22 mouse cellular contexts compared by ENCODE assay signal in genomic region chr2:145997956-145998525, GRCm38 (mm10).
DNase-seq lines count a peak whose midpoint lies in the region; ATAC-seq and TF ChIP-seq lines count a peak whose summit lies in the region.
"Had no signal": no experiment of that assay in that cellular context is flagged by ENCODE, and none has a peak within 500 bp of the region (broad histone marks: within the 10 kb centered on the region; RNA-seq: fewer than 3 reads in every experiment).

No protein-coding gene starts in this region.

- no peak for TF ChIP-seq POLR2A in liver, adult 2 months (IDR thresholded peaks at IDR 0.05; ENCODE audit: extremely low read depth, insufficient read depth, low read length)

- H3K4me3 ChIP-seq in liver, adult 2 months (ENCODE audit: insufficient read depth, low read depth, low read length) = no peak overlapping the region
- H3K4me3 ChIP-seq in liver, embryonic 12.5 days = no peak overlapping the region
- H3K4me3 ChIP-seq: forebrain, embryonic 15.5 days; heart, embryonic 13.5 days; limb, embryonic 13.5 days; liver, embryonic 15.5 days; midbrain, embryonic 10.5 days; neural tube, embryonic 13.5 days had no signal

- no peak overlapping the region for H3K27ac ChIP-seq in liver, adult 2 months (replicated peaks; ENCODE audit: insufficient read depth, low read depth, low read length)
- H3K27ac ChIP-seq in liver, embryonic 12.5 days = no peak overlapping the region
- H3K27ac ChIP-seq: forebrain, embryonic 15.5 days; heart, embryonic 13.5 days; hindbrain, embryonic 14.5 days; limb, embryonic 13.5 days; liver, embryonic 15.5 days; midbrain, embryonic 10.5 days; neural tube, embryonic 13.5 days had no signal

- H3K36me3 ChIP-seq in liver, adult 2 months (ENCODE audit: control insufficient read depth, insufficient read depth, low read length) = no peaks in the 10 kb centered on the region
- H3K36me3 ChIP-seq in liver, embryonic 12.5 days = no peaks in the 10 kb centered on the region
- H3K36me3 ChIP-seq: forebrain, embryonic 15.5 days; heart, embryonic 13.5 days; limb, embryonic 13.5 days; liver, embryonic 15.5 days; midbrain, embryonic 10.5 days; neural tube, embryonic 13.5 days had no signal

- no peaks in the 10 kb centered on the region for H3K79me2 ChIP-seq in liver, adult 2 months (ENCODE audit: control insufficient read depth, insufficient read depth, low read length)

- no peaks in the 10 kb centered on the region for H3K4me1 ChIP-seq in liver, adult 2 months (ENCODE audit: control insufficient read depth, insufficient read depth, low read length)
- no peaks in the 10 kb centered on the region for H3K4me1 ChIP-seq in liver, embryonic 12.5 days
- H3K4me1 ChIP-seq: forebrain, embryonic 15.5 days; heart, embryonic 13.5 days; limb, embryonic 13.5 days; liver, embryonic 15.5 days; midbrain, embryonic 10.5 days; neural tube, embryonic 13.5 days had no signal

- WGBS in liver, adult 2 months = 74% methylated on average over 5 of the region's 5 CpGs
- WGBS in liver, embryonic 12.5 days (ENCODE audit: insufficient replicate concordance) = 67% methylated on average over 5 of the region's 5 CpGs

- no peak overlapping the region for H3K4me2 ChIP-seq in liver, embryonic 12.5 days
- H3K4me2 ChIP-seq: forebrain, embryonic 15.5 days; heart, embryonic 13.5 days; hindbrain, embryonic 14.5 days; limb, embryonic 13.5 days; liver, embryonic 15.5 days; neural tube, embryonic 13.5 days had no signal

- no peaks in the 10 kb centered on the region for H3K9me3 ChIP-seq in liver, embryonic 12.5 days (replicated peaks)
- H3K9me3 ChIP-seq: forebrain, embryonic 15.5 days; heart, embryonic 13.5 days; limb, embryonic 13.5 days; liver, embryonic 15.5 days; midbrain, embryonic 10.5 days; neural tube, embryonic 13.5 days had no signal

- no peaks in the 10 kb centered on the region for H3K27me3 ChIP-seq in liver, adult 2 months (ENCODE audit: control insufficient read depth, insufficient read depth, low read length)
- H3K27me3 ChIP-seq in liver, embryonic 12.5 days (replicated peaks) = no peaks in the 10 kb centered on the region
- H3K27me3 ChIP-seq: forebrain, embryonic 15.5 days; heart, embryonic 13.5 days; limb, embryonic 13.5 days; liver, embryonic 15.5 days; neural tube, embryonic 13.5 days had no signal

- no peak overlapping the region for H3K9ac ChIP-seq in liver, adult 2 months (ENCODE audit: low read depth, low read length)
- H3K9ac ChIP-seq in liver, embryonic 12.5 days = no peak overlapping the region
- H3K9ac ChIP-seq: forebrain, embryonic 15.5 days; heart, embryonic 13.5 days; hindbrain, embryonic 14.5 days; limb, embryonic 13.5 days; liver, embryonic 15.5 days; neural tube, embryonic 13.5 days had no signal

- peak; percentile 16 to 65 for DNase-seq in adrenal gland, adult (ENCODE audit: inconsistent age in 2 of 2, low spot score in 1 of 2)
- no peak for DNase-seq in adrenal gland, adult 8-10 months
- DNase-seq in liver, adult 2 months (ENCODE audit: extremely low read depth, low read depth, low spot score) = peak; percentile 15
- peak; percentile 45 for DNase-seq in NIH3T3 (ENCODE audit: low read depth)
- no peak for DNase-seq in neural tube, embryonic 10.5 days (ENCODE audit: extremely low spot score, low spot score)
- DNase-seq: cerebellum, adult 11-12 months; cerebellum, postnatal 25 days; embryo, embryonic 11 days; heart, postnatal 36 days; right cerebral cortex, postnatal 14 days; thymus, adult 2 months had no signal

- TF ChIP-seq CTCF in liver, adult 2 months (IDR thresholded peaks at IDR 0.05; ENCODE audit: low read depth, low read length) = no peak

- no peak for ATAC-seq in liver, embryonic 12.5 days
- ATAC-seq in megakaryocyte, adult 5-6 weeks (ENCODE audit: poor library complexity, severe bottlenecking) = 0 out of 2 replicates have a peak, but pooled peaks have one; percentile 21
- ATAC-seq in cerebellum, adult (ENCODE audit: insufficient number of reproducible peaks, low FRiP score, low TSS enrichment) = no peak
- ATAC-seq: forebrain, embryonic 15.5 days; intestine, postnatal 0 days had no signal

Comparison
In these comparisons a context has a peak if more than half of its experiments do, and no peak if none do; other contexts are left out.
1. DNase-seq: peak in adrenal gland, adult (2 of 2), liver, adult 2 months (single experiment) and NIH3T3 (single experiment); none in adrenal gland, adult 8-10 months (single experiment) and neural tube, embryonic 10.5 days (single experiment).